Mouse (Mus musculus) liver, postnatal 0 days (tissue): ENCODE measurements at regions not wholly inside any gene's neighbourhood (a gene's known extent, or its start where the extent isn't known, plus 50 kb on each side); places are given as distances from the start of the nearest gene placed in this dataset.

ENCODE experiments used
- CTCF ChIP-seq: sonication (generic); IDR thresholded peaks from 2 replicates; pipeline ENCODE4 v1.5.1; 2016; ENCODE audit warnings: antibody characterized with exemption, low read depth
- EP300 ChIP-seq: IDR thresholded peaks from 2 replicates; pipeline ENCODE4 v1.6.1; 2016; ENCODE audit warnings: antibody characterized with exemption, low read depth, mild to moderate bottlenecking

DNA sequence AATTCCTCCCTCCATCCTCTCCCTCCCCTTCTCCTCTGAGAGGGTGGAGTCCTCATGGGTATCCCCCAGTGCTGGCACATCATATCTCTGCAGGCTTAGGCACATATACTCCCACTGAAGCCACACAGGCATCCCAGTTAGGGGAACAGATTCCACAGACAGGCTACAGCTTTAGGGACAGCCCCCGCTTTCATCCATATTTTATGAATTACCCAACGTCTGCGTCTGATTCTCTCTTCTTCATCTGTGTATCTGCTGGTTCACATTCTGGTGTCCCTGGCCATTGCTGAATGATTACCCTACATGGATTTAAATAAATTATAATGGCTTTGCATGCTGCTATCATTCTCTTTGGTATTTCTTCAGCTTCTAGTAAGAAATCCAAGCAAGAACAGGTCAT is 632.4 kb downstream of the Tmem114 start:
- TF ChIP-seq EP300 (no peak), CTCF (no peak)
